Mouse (Mus musculus): ENCODE measurements around the gene Acr. TPM values are rescaled to one million over a fixed set of nuclear protein-coding genes. Genes with fewer than 3 reads are reported as not detected.

Gene Acr
- polyA plus RNA-seq, 1 experiment from 2014 or later: not detected

DNA sequence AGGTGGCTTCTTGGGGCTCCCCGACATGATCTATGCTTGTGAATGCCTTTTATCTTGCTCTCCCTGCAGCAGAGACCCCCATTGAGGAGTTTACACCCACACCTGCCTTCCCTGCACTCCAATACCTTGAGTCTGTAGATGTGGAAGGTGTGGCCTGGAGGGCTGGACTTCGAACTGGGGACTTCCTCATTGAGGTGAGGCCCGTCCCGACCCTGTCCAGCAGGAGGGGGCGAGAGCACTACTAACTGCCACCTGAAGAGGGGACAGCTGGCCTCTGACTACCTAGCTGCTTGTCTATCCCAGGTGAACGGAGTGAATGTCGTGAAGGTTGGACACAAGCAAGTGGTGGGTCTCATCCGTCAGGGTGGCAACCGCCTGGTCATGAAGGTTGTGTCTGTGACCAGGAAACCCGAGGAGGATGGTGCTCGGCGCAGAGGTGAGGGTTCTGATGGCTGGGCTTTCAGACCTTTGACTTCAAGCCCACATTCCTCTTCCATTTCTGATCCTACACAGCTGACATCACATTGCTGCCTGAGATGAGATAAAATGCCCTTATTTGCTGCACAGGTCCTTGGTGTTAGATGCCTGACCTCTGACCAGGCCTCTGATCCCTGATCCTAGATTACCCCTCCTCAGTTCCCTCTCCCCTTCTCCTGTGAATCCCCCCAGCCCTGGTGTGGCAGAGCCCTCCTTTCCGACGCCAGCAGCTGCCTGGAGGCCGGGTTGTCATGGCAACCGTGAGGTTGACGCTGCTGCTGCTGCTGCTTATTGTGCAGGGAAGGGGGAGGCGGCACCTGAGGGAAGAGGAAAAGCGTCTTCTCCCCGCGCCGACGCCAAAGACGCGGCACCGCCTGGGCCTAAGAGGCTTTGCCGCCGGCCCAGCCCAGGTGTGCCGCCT lies 35.9 kb upstream of the Acr start:
- H3K27ac ChIP-seq (replicated peaks; ENCODE audit: low read depth, low read length): no peak overlapping the region
- ATAC-seq (replicated peaks; ENCODE audit: insufficient number of reproducible peaks, low FRiP score, low TSS enrichment, low read depth) (peak; percentile 61), DNase-seq (ENCODE audit: low spot score) (peak; percentile 87)
- H3K4me2 ChIP-seq (ENCODE audit: low read depth, low read length): peak overlapping the region; percentile 52
- peak overlapping the region; percentile 43 for H3K9ac ChIP-seq (replicated peaks; ENCODE audit: low read length)
- H3K36me3 ChIP-seq (replicated peaks; ENCODE audit: control insufficient read depth, insufficient read depth, low read depth, low read length): no peaks in the 10 kb centered on the region
- no peaks in the 10 kb centered on the region; the same call in 1 of the 2 replicates for H3K4me1 ChIP-seq (ENCODE audit: control insufficient read depth, insufficient read depth, low read length)
- no peaks in the 10 kb centered on the region for H3K27me3 ChIP-seq (ENCODE audit: control insufficient read depth, insufficient read depth, low read length)
- WGBS: 17% methylated on average over 29 of the region's 29 CpGs
- H3K4me3 ChIP-seq (ENCODE audit: low read depth, low read length): peak overlapping the region; percentile 12; the same call in 1 of the 2 replicates
- no peaks in the 10 kb centered on the region for H3K9me3 ChIP-seq (replicated peaks; ENCODE audit: control insufficient read depth, low read length)

DNA sequence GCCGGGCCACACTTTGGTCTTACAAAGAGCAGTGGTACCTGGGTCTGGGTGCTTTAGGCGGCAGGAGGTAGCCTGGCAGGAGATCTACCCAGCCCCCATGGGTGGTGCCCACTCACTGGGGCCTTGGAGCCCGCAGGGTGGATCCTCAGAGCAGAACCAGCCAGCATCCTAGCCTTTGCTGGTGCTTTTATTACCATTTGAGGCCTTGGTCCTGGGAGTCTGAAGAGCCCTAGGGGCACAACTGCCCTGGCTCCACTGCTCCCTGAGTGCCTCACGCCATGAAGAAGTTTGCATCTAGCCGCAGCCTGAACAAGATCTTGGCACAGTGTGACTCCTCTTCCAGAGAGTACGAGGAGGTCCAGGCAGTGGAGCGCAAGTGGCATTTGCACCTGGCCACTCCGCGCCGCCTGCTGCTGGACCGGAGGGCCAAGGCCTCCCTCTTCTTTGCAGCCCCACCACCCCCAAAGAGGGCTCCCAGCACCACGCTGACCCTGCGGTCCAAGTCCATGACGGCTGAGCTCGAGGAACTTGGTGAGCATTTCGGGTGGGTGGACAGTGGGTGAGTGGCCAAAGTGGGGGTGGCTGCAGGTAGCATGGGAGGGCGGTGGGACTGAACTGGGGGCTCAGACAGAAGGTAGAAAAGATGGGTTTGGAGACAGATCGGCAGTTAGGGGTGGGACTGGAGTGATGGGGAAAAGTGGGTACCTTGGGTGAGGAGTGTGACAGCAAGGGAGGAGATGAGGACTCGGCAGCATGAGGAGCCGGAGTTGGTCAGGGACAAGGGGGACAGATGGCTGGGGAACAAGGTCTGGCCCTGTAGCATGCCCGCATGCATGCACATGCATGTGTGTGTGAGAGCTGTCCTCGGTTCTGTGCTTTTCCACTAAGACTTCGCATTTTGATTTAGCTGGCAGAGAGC lies 34.9 kb upstream of the Acr start:
- no peaks in the 10 kb centered on the region; the same call in 1 of the 2 replicates for H3K4me1 ChIP-seq (ENCODE audit: control insufficient read depth, insufficient read depth, low read length)
- 72% methylated on average over 23 of the region's 23 CpGs for WGBS
- DNase-seq (ENCODE audit: low spot score) (no peak), ATAC-seq (replicated peaks; ENCODE audit: insufficient number of reproducible peaks, low FRiP score, low TSS enrichment, low read depth) (peak; percentile 4; the same call in 1 of the 2 replicates)
- H3K9ac ChIP-seq (replicated peaks; ENCODE audit: low read length): peak overlapping the region; percentile 43
- H3K27me3 ChIP-seq (ENCODE audit: control insufficient read depth, insufficient read depth, low read length): no peaks in the 10 kb centered on the region
- H3K4me3 ChIP-seq (ENCODE audit: low read depth, low read length): peak overlapping the region; percentile 12; the same call in 1 of the 2 replicates
- no peaks in the 10 kb centered on the region for H3K36me3 ChIP-seq (replicated peaks; ENCODE audit: control insufficient read depth, insufficient read depth, low read depth, low read length)
- H3K27ac ChIP-seq (replicated peaks; ENCODE audit: low read depth, low read length): no peak overlapping the region
- no peaks in the 10 kb centered on the region for H3K9me3 ChIP-seq (replicated peaks; ENCODE audit: control insufficient read depth, low read length)
- H3K4me2 ChIP-seq (ENCODE audit: low read depth, low read length): peak overlapping the region; percentile 52

DNA sequence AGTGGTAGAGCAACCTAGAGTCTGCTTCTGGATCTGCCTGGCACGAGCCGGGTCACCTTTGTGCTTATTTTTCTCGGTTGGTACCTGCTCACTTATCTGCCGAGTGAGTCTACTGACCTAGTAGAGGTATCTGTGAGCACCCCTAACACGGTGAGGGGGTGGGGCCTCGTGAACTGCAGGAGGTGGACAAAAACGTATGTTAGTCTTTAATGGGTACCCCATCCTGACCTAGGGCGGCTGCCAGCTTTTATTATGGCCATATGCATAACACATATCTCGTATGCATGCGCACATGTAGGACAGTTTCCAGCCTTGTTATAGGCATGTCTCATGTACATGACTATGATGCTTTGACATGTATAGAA lies 34.3 kb upstream of the Acr start:
- no peak overlapping the region for H3K9ac ChIP-seq (replicated peaks; ENCODE audit: low read length)
- DNase-seq (ENCODE audit: low spot score): no peak

DNA sequence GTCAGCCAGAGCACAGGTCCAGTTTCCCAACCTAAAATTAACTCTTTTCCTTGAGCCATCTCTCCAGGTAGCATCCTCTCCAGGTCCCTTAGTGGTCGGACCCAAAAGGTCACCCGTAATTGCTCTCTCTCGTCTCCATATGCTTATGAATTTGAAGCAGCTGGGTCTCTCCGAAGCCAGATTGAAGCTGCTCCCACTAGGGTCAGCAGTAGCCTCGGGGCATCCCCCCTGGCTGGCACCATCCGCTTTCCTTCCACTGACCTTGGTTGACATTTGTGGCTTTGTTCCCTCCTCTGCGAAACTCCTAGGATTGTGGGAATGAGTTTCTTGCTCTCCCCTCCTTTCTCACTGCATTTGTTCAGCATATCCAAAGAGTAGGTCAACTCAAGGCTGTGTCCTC lies 24.0 kb upstream of the Acr start:
- 72% methylated on average over 7 of the region's 7 CpGs for WGBS
- ATAC-seq (replicated peaks; ENCODE audit: insufficient number of reproducible peaks, low FRiP score, low TSS enrichment, low read depth): no peak

More for the DNA sequence above, 34.3 kb upstream of the Acr start:
- H3K36me3 ChIP-seq (replicated peaks; ENCODE audit: control insufficient read depth, insufficient read depth, low read depth, low read length): no peaks in the 10 kb centered on the region
- H3K4me3 ChIP-seq (ENCODE audit: low read depth, low read length): no peak overlapping the region
- no peak overlapping the region for H3K27ac ChIP-seq (replicated peaks; ENCODE audit: low read depth, low read length)
- H3K27me3 ChIP-seq (ENCODE audit: control insufficient read depth, insufficient read depth, low read length): no peaks in the 10 kb centered on the region
- 88% methylated on average over 10 of the region's 10 CpGs for WGBS
- H3K4me2 ChIP-seq (ENCODE audit: low read depth, low read length): no peak overlapping the region
- H3K4me1 ChIP-seq (ENCODE audit: control insufficient read depth, insufficient read depth, low read length): no peaks in the 10 kb centered on the region; the same call in 1 of the 2 replicates
- no peak for ATAC-seq (replicated peaks; ENCODE audit: insufficient number of reproducible peaks, low FRiP score, low TSS enrichment, low read depth)
- no peaks in the 10 kb centered on the region for H3K9me3 ChIP-seq (replicated peaks; ENCODE audit: control insufficient read depth, low read length)

DNA sequence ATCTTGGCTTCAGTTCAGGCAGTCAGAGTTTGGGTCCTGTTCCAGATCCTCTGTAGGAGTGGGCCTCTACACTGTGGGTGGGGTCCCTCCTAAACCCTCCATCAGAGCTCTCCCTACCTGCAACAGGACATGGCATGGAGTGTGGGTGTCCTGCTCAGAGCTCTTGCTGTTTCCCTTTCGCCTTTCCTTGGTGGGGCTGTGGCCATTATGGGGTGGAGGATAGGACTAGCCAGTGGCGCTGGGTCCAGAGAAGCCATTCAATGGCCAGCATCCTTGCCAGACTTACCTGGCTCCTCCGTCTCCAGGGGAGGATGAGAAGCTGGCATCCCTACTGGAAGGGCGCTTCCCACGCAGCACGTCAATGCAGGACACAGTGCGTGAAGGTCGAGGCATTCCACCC lies 20.8 kb upstream of the Acr start:
- H3K9ac ChIP-seq (replicated peaks; ENCODE audit: low read length): no peak overlapping the region; the same call in 1 of the 2 replicates
- DNase-seq (ENCODE audit: low spot score) (no peak), ATAC-seq (replicated peaks; ENCODE audit: insufficient number of reproducible peaks, low FRiP score, low TSS enrichment, low read depth) (peak; percentile 9; the same call in 1 of the 2 replicates)
- no peaks in the 10 kb centered on the region for H3K9me3 ChIP-seq (replicated peaks; ENCODE audit: control insufficient read depth, low read length)
- no peak overlapping the region for H3K27ac ChIP-seq (replicated peaks; ENCODE audit: low read depth, low read length)
- no peaks in the 10 kb centered on the region; the same call in 1 of the 2 replicates for H3K36me3 ChIP-seq (replicated peaks; ENCODE audit: control insufficient read depth, insufficient read depth, low read depth, low read length)
- WGBS: 56% methylated on average over 8 of the region's 8 CpGs
- H3K27me3 ChIP-seq (ENCODE audit: control insufficient read depth, insufficient read depth, low read length): peaks cover 8% of the 10 kb centered on the region; the same call in 1 of the 2 replicates
- peak overlapping the region; percentile 67 for H3K4me2 ChIP-seq (ENCODE audit: low read depth, low read length)
- H3K4me1 ChIP-seq (ENCODE audit: control insufficient read depth, insufficient read depth, low read length): peaks cover 4% of the 10 kb centered on the region
- peak overlapping the region; percentile 31 for H3K4me3 ChIP-seq (ENCODE audit: low read depth, low read length)

More for the DNA sequence above, 24.0 kb upstream of the Acr start:
- H3K4me1 ChIP-seq (ENCODE audit: control insufficient read depth, insufficient read depth, low read length): peaks cover 4% of the 10 kb centered on the region
- no peak overlapping the region for H3K27ac ChIP-seq (replicated peaks; ENCODE audit: low read depth, low read length)
- DNase-seq (ENCODE audit: low spot score): no peak
- no peak overlapping the region for H3K4me3 ChIP-seq (ENCODE audit: low read depth, low read length)
- peaks cover 8% of the 10 kb centered on the region; the same call in 1 of the 2 replicates for H3K27me3 ChIP-seq (ENCODE audit: control insufficient read depth, insufficient read depth, low read length)
- no peaks in the 10 kb centered on the region for H3K9me3 ChIP-seq (replicated peaks; ENCODE audit: control insufficient read depth, low read length)
- no peak overlapping the region for H3K9ac ChIP-seq (replicated peaks; ENCODE audit: low read length)
- H3K4me2 ChIP-seq (ENCODE audit: low read depth, low read length): no peak overlapping the region
- H3K36me3 ChIP-seq (replicated peaks; ENCODE audit: control insufficient read depth, insufficient read depth, low read depth, low read length): no peaks in the 10 kb centered on the region

DNA sequence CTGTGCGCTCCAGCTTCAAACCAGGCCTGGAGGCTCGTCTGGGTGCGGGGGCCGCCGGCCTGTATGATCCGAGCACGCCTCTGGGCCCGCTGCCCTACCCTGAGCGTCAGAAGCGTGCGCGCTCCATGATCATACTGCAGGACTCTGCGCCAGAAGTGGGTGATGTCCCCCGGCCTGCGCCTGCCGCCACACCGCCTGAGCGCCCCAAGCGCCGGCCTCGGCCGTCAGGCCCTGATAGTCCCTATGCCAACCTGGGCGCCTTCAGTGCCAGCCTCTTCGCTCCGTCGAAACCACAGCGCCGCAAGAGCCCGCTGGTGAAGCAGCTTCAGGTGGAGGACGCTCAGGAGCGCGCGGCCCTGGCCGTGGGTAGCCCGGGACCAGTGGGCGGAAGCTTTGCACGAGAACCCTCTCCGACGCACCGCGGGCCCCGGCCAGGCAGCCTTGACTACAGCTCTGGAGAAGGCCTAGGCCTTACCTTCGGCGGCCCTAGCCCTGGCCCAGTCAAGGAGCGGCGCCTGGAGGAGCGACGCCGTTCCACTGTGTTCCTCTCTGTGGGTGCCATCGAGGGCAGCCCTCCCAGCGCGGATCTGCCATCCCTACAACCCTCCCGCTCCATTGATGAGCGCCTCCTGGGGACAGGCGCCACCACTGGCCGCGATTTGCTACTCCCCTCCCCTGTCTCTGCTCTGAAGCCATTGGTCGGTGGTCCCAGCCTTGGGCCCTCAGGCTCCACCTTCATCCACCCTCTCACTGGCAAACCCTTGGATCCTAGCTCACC lies 20.1 kb upstream of the Acr start:
- WGBS: 8% methylated on average over 46 of the region's 58 CpGs
- H3K9ac ChIP-seq (replicated peaks; ENCODE audit: low read length): peak overlapping the region; percentile 51
- peak; percentile 77 for ATAC-seq (replicated peaks; ENCODE audit: insufficient number of reproducible peaks, low FRiP score, low TSS enrichment, low read depth)

DNA sequence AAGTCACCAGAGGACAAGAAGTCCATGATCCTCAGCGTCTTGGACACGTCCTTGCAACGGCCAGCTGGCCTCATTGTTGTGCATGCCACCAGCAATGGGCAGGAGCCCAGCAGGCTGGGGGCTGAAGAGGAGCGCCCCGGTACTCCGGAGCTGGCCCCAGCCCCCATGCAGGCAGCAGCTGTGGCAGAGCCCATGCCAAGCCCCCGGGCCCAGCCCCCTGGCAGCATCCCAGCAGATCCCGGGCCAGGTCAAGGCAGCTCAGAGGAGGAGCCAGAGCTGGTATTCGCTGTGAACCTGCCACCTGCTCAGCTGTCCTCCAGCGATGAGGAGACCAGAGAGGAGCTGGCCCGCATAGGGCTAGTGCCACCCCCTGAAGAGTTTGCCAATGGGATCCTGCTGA lies 19.3 kb upstream of the Acr start:
- DNase-seq (ENCODE audit: low spot score): no peak
- Histone ChIP-seq H3K4me3 (ENCODE audit: low read depth, low read length) (no peak overlapping the region), H3K9ac (replicated peaks; ENCODE audit: low read length) (no peak overlapping the region), H3K27ac (replicated peaks; ENCODE audit: low read depth, low read length) (no peak overlapping the region), H3K27me3 (ENCODE audit: control insufficient read depth, insufficient read depth, low read length) (peaks cover 8% of the 10 kb centered on the region; the same call in 1 of the 2 replicates), H3K4me2 (ENCODE audit: low read depth, low read length) (peak overlapping the region; percentile 67; the same call in 1 of the 2 replicates), H3K4me1 (ENCODE audit: control insufficient read depth, insufficient read depth, low read length) (peaks cover 4% of the 10 kb centered on the region), H3K9me3 (replicated peaks; ENCODE audit: control insufficient read depth, low read length) (no peaks in the 10 kb centered on the region), H3K36me3 (replicated peaks; ENCODE audit: control insufficient read depth, insufficient read depth, low read depth, low read length) (no peaks in the 10 kb centered on the region; the same call in 1 of the 2 replicates)
- no peak for ATAC-seq (replicated peaks; ENCODE audit: insufficient number of reproducible peaks, low FRiP score, low TSS enrichment, low read depth)
- 33% methylated on average over 10 of the region's 11 CpGs for WGBS

More for the DNA sequence above, 20.1 kb upstream of the Acr start:
- Histone ChIP-seq H3K4me2 (ENCODE audit: low read depth, low read length) (peak overlapping the region; percentile 67), H3K9me3 (replicated peaks; ENCODE audit: control insufficient read depth, low read length) (no peaks in the 10 kb centered on the region), H3K36me3 (replicated peaks; ENCODE audit: control insufficient read depth, insufficient read depth, low read depth, low read length) (no peaks in the 10 kb centered on the region; the same call in 1 of the 2 replicates), H3K27ac (replicated peaks; ENCODE audit: low read depth, low read length) (no peak overlapping the region), H3K4me3 (ENCODE audit: low read depth, low read length) (peak overlapping the region; percentile 31), H3K27me3 (ENCODE audit: control insufficient read depth, insufficient read depth, low read length) (peaks cover 8% of the 10 kb centered on the region; the same call in 1 of the 2 replicates), H3K4me1 (ENCODE audit: control insufficient read depth, insufficient read depth, low read length) (peaks cover 4% of the 10 kb centered on the region)
- peak; percentile 72 for DNase-seq (ENCODE audit: low spot score)

All from embryonic facial prominence, embryonic 11.5 days (tissue).